Mouse (Mus musculus) liver, embryonic 15.5 days (tissue): ENCODE results near the gene Arhgap1. TPM values are rescaled to one million over a fixed set of nuclear protein-coding genes. Genes with fewer than 3 reads are reported as not detected.

Source experiments
- polyA plus RNA-seq: library from polyadenylated mRNA; unstranded; fragments of >200 nt; fragmentation: Nextera tagmentation; extraction: Ambion mirVana; gene quantifications from 2 replicates; pipeline ENCODE4 v1.2.1, GENCODE M21; 2015

Arhgap1 gene
- polyA plus RNA-seq, 1 experiment from 2014 or later, result 42.5 TPM

Other genes with a start within 250 kb of the Arhgap1 start
- gene 1110051M20Rik, start 205.2 kb upstream of the Arhgap1 start, polyA plus RNA-seq, result 5.8 and 7.0 TPM in 2 replicates
- gene Lrp4, start 192.3 kb upstream of the Arhgap1 start, polyA plus RNA-seq, result 1.2 and 1.3 TPM in 2 replicates
- 34.4 and 40.6 TPM in 2 replicates for gene Ckap5, start 123.1 kb upstream of the Arhgap1 start, polyA plus RNA-seq
- gene F2, start 13.4 kb upstream of the Arhgap1 start, polyA plus RNA-seq, result 365 and 498 TPM in 2 replicates
- 2.8 and 2.9 TPM in 2 replicates for gene Zfp408, start 69 bp upstream of the Arhgap1 start, polyA plus RNA-seq
- 13.4 and 14.1 TPM in 2 replicates for gene Atg13, start 60.7 kb downstream of the Arhgap1 start, polyA plus RNA-seq
- 6.7 and 8.3 TPM in 2 replicates for gene Harbi1, start 61.0 kb downstream of the Arhgap1 start, polyA plus RNA-seq
- 5.2 and 6.1 TPM in 2 replicates for gene Ambra1, start 80.3 kb downstream of the Arhgap1 start, polyA plus RNA-seq